8 mouse cellular contexts compared by ENCODE assay signal in genomic region chr5:20880797-20881775, GRCm38 (mm10). TPM values are rescaled to one million over a fixed set of nuclear protein-coding genes. Genes with fewer than 3 reads are reported as not detected.
A peak's percentile ranks its signal among the peaks of the same experiment; 100 is the strongest.
DNase-seq lines count a peak whose midpoint lies in the region; ATAC-seq and TF ChIP-seq lines count a peak whose summit lies in the region.

No protein-coding gene starts in this region.

- ATAC-seq in erythroid progenitor cell, adult 5-6 weeks (replicated peaks; ENCODE audit: low FRiP score, poor library complexity, severe bottlenecking), result peak; percentile 23; the same call in 1 of the 2 replicates
- no peak; the same call in none of the 2 replicates for ATAC-seq in heart, embryonic 16.5 days (replicated peaks; ENCODE audit: extremely low read depth, insufficient read depth, low FRiP score)
- peak; percentile 4 for ATAC-seq in liver, embryonic 15.5 days (ENCODE audit: insufficient read depth)
- ATAC-seq in stomach, embryonic 15.5 days (ENCODE audit: insufficient read depth, low FRiP score, low read depth), result no peak

- peaks cover 6% of the 10 kb centered on the region; the same call in 1 of the 2 replicates for H3K36me3 ChIP-seq in heart, embryonic 16.5 days (ENCODE audit: control insufficient read depth, insufficient read depth)
- peaks cover 10% of the 10 kb centered on the region for H3K36me3 ChIP-seq in liver, embryonic 15.5 days (replicated peaks)
- no peaks in the 10 kb centered on the region for H3K36me3 ChIP-seq in stomach, embryonic 15.5 days

- H3K27me3 ChIP-seq in heart, embryonic 16.5 days (ENCODE audit: control insufficient read depth, insufficient read depth, low read length), result no peaks in the 10 kb centered on the region
- H3K27me3 ChIP-seq in liver, embryonic 15.5 days, result no peaks in the 10 kb centered on the region
- no peaks in the 10 kb centered on the region for H3K27me3 ChIP-seq in stomach, embryonic 15.5 days (replicated peaks)

- under 1% methylated on average over 64 of the region's 64 CpGs for WGBS in heart, embryonic 16.5 days
- WGBS in liver, embryonic 15.5 days (ENCODE audit: insufficient replicate concordance), result 1% methylated on average over 44 of the region's 64 CpGs
- 1% methylated on average over 55 of the region's 64 CpGs for WGBS in stomach, embryonic 15.5 days

- H3K4me3 ChIP-seq in bone marrow macrophage, adult 2 months (ENCODE audit: insufficient read depth, low read length), result peak overlapping the region; percentile 93
- peak overlapping the region; percentile 91 for H3K4me3 ChIP-seq in heart, embryonic 16.5 days (ENCODE audit: low read length)
- peak overlapping the region; percentile 94 for H3K4me3 ChIP-seq in liver, embryonic 15.5 days (replicated peaks)
- peak overlapping the region; percentile 86 for H3K4me3 ChIP-seq in stomach, embryonic 15.5 days (replicated peaks)

- peak overlapping the region; percentile 63 for H3K4me2 ChIP-seq in heart, embryonic 16.5 days (ENCODE audit: low read depth, low read length)
- peak overlapping the region; percentile 86 for H3K4me2 ChIP-seq in liver, embryonic 15.5 days
- H3K4me2 ChIP-seq in stomach, embryonic 15.5 days, result peak overlapping the region; percentile 71

- H3K4me1 ChIP-seq in bone marrow macrophage, adult 2 months (ENCODE audit: control insufficient read depth, insufficient read depth, low read length), result peaks cover 31% of the 10 kb centered on the region
- peaks cover 30% of the 10 kb centered on the region for H3K4me1 ChIP-seq in heart, embryonic 16.5 days (ENCODE audit: control insufficient read depth, insufficient read depth, low read length)
- peaks cover 36% of the 10 kb centered on the region for H3K4me1 ChIP-seq in liver, embryonic 15.5 days (replicated peaks)
- H3K4me1 ChIP-seq in stomach, embryonic 15.5 days, result peaks cover 7% of the 10 kb centered on the region

- peak; percentile 67 for DNase-seq in CD4-positive helper T cell, adult 2 months (ENCODE audit: low read depth, low spot score)
- DNase-seq in kidney, postnatal 36 days, result peak; percentile 46 to 71
- DNase-seq in neural tube, embryonic 10.5 days (ENCODE audit: extremely low spot score, low spot score), result peak; percentile 68

- H3K9me3 ChIP-seq in heart, embryonic 16.5 days (replicated peaks; ENCODE audit: control insufficient read depth, low read length), result 0 out of 2 replicates have a peak, but pooled peaks cover 2% of the 10 kb centered on the region
- no peaks in the 10 kb centered on the region for H3K9me3 ChIP-seq in liver, embryonic 15.5 days (replicated peaks)
- H3K9me3 ChIP-seq in stomach, embryonic 15.5 days, result no peaks in the 10 kb centered on the region

- H3K9ac ChIP-seq in heart, embryonic 16.5 days (ENCODE audit: low read length), result peak overlapping the region; percentile 95
- H3K9ac ChIP-seq in liver, embryonic 15.5 days, result peak overlapping the region; percentile 98
- peak overlapping the region; percentile 74 for H3K9ac ChIP-seq in stomach, embryonic 15.5 days

- TF ChIP-seq CTCF in bone marrow macrophage, adult 2 months (IDR thresholded peaks at IDR 0.05; ENCODE audit: low read depth, low read length), result no peak

- peak overlapping the region; percentile 68; the same call in 1 of the 2 replicates for H3K27ac ChIP-seq in bone marrow macrophage, adult 2 months (ENCODE audit: insufficient read depth, low read depth, low read length)
- H3K27ac ChIP-seq in heart, embryonic 16.5 days (ENCODE audit: low read length), result peak overlapping the region; percentile 97
- H3K27ac ChIP-seq in liver, embryonic 15.5 days (replicated peaks), result peak overlapping the region; percentile 96
- peak overlapping the region; percentile 93 for H3K27ac ChIP-seq in stomach, embryonic 15.5 days

- no peak for TF ChIP-seq POLR2A in bone marrow macrophage, adult 2 months (IDR thresholded peaks at IDR 0.05; ENCODE audit: borderline replicate concordance, low read depth, low read length)

RNA-seq across cellular contexts. Expression of gene Phtf2, which starts 0.8 kb away (rescaled TPM):
- polyA plus RNA-seq in bone marrow macrophage, adult 2 months (2012; ENCODE audit: insufficient read depth, insufficient read length, missing spikeins), result 10.7 and 14.1 TPM in 2 replicates
- 20.2 and 23.9 TPM in 2 replicates for total RNA-seq in erythroid progenitor cell, adult 5-6 weeks (2015; ENCODE audit: low replicate concordance)
- 16.3 and 17.9 TPM in 2 replicates for total RNA-seq in erythroid progenitor cell, adult 5-6 weeks (2017; ENCODE audit: low replicate concordance)
- 34.2 and 38.9 TPM in 2 replicates for polyA plus RNA-seq in heart, embryonic 16.5 days (2015; fragmentation: Nextera tagmentation; extraction: Ambion mirVana)
- 4.9 and 5.2 TPM in 2 replicates for polyA plus RNA-seq in liver, embryonic 15.5 days (2015; fragmentation: Nextera tagmentation; extraction: Ambion mirVana)
- 10.6 and 12.0 TPM in 2 replicates for polyA plus RNA-seq in stomach, embryonic 15.5 days (2015; fragmentation: Nextera tagmentation; extraction: Ambion mirVana)

RNA-seq across cellular contexts. Expression of gene Tmem60, which starts 0.9 kb away (rescaled TPM):
- 30.9 and 31.8 TPM in 2 replicates for polyA plus RNA-seq in bone marrow macrophage, adult 2 months (2012; ENCODE audit: insufficient read depth, insufficient read length, missing spikeins)
- total RNA-seq in erythroid progenitor cell, adult 5-6 weeks (2015; ENCODE audit: low replicate concordance), result 53.7 and 79.6 TPM in 2 replicates
- 27.4 and 30.8 TPM in 2 replicates for total RNA-seq in erythroid progenitor cell, adult 5-6 weeks (2017; ENCODE audit: low replicate concordance)
- 51.1 and 51.6 TPM in 2 replicates for polyA plus RNA-seq in heart, embryonic 16.5 days (2015; fragmentation: Nextera tagmentation; extraction: Ambion mirVana)
- 31.6 and 36.3 TPM in 2 replicates for polyA plus RNA-seq in liver, embryonic 15.5 days (2015; fragmentation: Nextera tagmentation; extraction: Ambion mirVana)
- 53.0 and 53.1 TPM in 2 replicates for polyA plus RNA-seq in stomach, embryonic 15.5 days (2015; fragmentation: Nextera tagmentation; extraction: Ambion mirVana)

Comparison
In these comparisons a context has a peak if more than half of its experiments do, and no peak if none do; other contexts are left out.
1. ATAC-seq: peak in erythroid progenitor cell, adult 5-6 weeks (single experiment) and liver, embryonic 15.5 days (single experiment); none in heart, embryonic 16.5 days (single experiment) and stomach, embryonic 15.5 days (single experiment).
2. Peak in every context shown above with its lines, with median percentiles within 50 percentile points of each other: DNase-seq, H3K27ac ChIP-seq, H3K4me3 ChIP-seq, H3K4me2 ChIP-seq and H3K9ac ChIP-seq.